Mouse (Mus musculus) heart, embryonic 12.5 days (tissue): Measurements from ENCODE around the gene Slc19a2. TPM values are rescaled to one million over a fixed set of nuclear protein-coding genes. Genes with fewer than 3 reads are reported as not detected.
A peak's percentile ranks its signal among the peaks of the same experiment; 100 is the strongest.

Experiments
- ATAC-seq: fragments of 200-750 bp; cut with Nextera tagmentation; 2 replicates; pipeline ENCODE4 v1.8.0; 2017; ENCODE audit warnings: moderate TSS enrichment, moderate library complexity; ENCODE audit not compliant: insufficient number of reproducible peaks, low FRiP score
- H3K27ac ChIP-seq: fragments of 300-500 bp; sonication (generic); 2 replicates; pipeline ENCODE4 v1.5.1; 2016; ENCODE audit warnings: mild to moderate bottlenecking, moderate library complexity; ENCODE audit not compliant: poor library complexity, severe bottlenecking
- H3K27me3 ChIP-seq: fragments of 300-500 bp; sonication (generic); replicated peaks from 2 replicates; pipeline ENCODE4 v1.6.1; 2016; ENCODE audit warnings: mild to moderate bottlenecking, moderate library complexity
- H3K36me3 ChIP-seq: fragments of 300-500 bp; sonication (generic); 2 replicates; pipeline ENCODE4 v1.6.1; 2016; ENCODE audit warnings: mild to moderate bottlenecking, moderate library complexity
- H3K4me1 ChIP-seq: fragments of 300-500 bp; sonication (generic); replicated peaks from 2 replicates; pipeline ENCODE4 v1.6.1; 2016; ENCODE audit warnings: mild to moderate bottlenecking
- H3K4me2 ChIP-seq: fragments of 300-500 bp; sonication (generic); 2 replicates; pipeline ENCODE4 v1.6.1; 2016; ENCODE audit warnings: mild to moderate bottlenecking, moderate library complexity
- H3K4me3 ChIP-seq: fragments of 300-500 bp; sonication (generic); 2 replicates; pipeline ENCODE4 v1.5.1; 2016; ENCODE audit warnings: mild to moderate bottlenecking
- H3K9ac ChIP-seq: fragments of 300-500 bp; sonication (generic); 2 replicates; pipeline ENCODE4 v1.6.1; 2016; ENCODE audit warnings: mild to moderate bottlenecking, moderate library complexity
- H3K9me3 ChIP-seq: fragments of 300-500 bp; sonication (generic); replicated peaks from 2 replicates; pipeline ENCODE4 v1.6.1; 2016; ENCODE audit warnings: mild to moderate bottlenecking, moderate library complexity
- WGBS: fragments of 180-500 bp; shearing (Covaris S2); methylation state at CpG from one replicate; pipeline ENCODE4 v1.1.7; 2016; 5-methylcytosine and 5-hydroxymethylcytosine counted together
- polyA plus RNA-seq: library from polyadenylated mRNA; unstranded; fragments of >200 nt; fragmentation: Nextera tagmentation; extraction: Ambion mirVana; gene quantifications from 2 replicates; pipeline ENCODE4 v1.2.1, GENCODE M21; 2016

Gene Slc19a2
- polyA plus RNA-seq, result 10.9 and 11.0 TPM in 2 replicates

DNA sequence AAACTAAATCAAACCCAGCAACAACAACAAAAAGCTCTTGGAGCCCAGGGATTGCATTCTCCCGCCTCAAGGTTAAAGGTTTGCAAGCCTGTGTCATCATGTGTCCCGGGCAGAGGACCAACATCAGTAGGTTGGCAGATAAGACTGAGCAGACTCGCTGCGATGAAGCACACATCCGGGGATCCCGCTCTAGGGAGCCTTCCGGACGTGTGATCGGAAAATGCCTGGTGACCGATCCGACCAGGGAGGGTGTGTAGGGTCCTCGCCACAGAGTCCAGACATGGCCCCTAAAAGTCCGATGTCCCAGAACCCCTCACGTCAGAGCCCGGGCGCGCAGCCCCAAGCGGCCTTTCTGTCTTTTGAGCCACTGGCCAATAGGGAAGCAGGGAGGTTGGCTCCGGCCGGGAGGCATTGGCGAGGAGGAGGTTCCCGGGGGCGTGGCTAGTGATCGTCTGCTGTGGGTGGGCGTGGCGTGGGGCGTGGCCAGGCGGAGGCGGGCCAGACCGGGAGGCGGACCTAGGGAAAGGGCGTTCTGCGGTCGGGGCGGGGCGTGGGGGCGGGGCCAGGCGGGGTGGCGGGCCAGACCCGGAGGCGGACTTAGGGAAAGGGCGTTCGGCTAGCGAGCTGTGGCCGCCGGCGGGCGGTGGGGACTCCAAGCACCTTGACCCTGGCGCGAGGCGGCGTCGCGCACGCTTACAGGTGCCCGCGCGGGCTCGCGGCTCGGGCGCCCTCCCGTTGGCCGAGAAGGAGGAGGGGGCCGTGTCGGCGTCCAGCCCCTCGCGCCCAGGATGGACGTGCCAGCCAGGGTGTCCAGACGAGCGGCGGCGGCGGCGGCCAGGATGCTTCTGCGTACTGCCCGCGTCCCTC lies at the start of gene Slc19a2:
Gene Slc19a2 (plus strand): TSS at position 582 of the 867 bp plus-strand sequence.
- Histone ChIP-seq H3K27me3 (no peaks in the 10 kb centered on the region), H3K27ac (peak within 1 kb of the TSS; percentile 95), H3K9me3 (no peaks in the 10 kb centered on the region), H3K4me3 (peak within 1 kb of the TSS; percentile 63), H3K36me3 (no peaks in the 10 kb centered on the region), H3K9ac (peak within 1 kb of the TSS; percentile 76), H3K4me1 (peaks cover 23% of the 10 kb centered on the region), H3K4me2 (peak within 1 kb of the TSS; percentile 84)
- under 1% methylated on average over 73 of the region's 79 CpGs for WGBS
- ATAC-seq, result peak; percentile 97

DNA sequence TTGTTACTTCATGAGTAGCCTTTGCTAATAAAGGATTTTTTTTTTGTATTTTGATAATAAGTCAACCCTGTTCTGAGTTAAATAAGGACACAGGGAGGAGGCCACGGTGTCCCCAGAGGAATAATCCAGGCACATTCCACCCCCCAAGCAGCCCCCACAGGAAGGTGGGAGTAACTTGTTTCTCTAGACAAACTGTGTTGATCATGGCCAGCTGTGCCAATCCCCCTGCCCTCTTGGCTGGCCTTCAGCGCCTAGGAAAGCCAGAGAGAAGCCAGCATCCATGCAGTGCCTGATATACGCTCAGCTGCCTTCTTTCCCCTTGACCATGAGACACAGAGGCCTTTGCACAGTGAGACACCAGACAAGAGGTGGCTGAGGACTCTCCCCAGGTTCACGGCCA lies 49.3 kb upstream of the Slc19a2 start:
- Histone ChIP-seq H3K4me1 (no peaks in the 10 kb centered on the region), H3K4me2 (no peak overlapping the region), H3K36me3 (no peaks in the 10 kb centered on the region), H3K9ac (no peak overlapping the region), H3K27me3 (no peaks in the 10 kb centered on the region), H3K27ac (no peak overlapping the region), H3K4me3 (no peak overlapping the region), H3K9me3 (no peaks in the 10 kb centered on the region)
- ATAC-seq, result no peak
- 86% methylated on average over 4 of the region's 4 CpGs for WGBS

DNA sequence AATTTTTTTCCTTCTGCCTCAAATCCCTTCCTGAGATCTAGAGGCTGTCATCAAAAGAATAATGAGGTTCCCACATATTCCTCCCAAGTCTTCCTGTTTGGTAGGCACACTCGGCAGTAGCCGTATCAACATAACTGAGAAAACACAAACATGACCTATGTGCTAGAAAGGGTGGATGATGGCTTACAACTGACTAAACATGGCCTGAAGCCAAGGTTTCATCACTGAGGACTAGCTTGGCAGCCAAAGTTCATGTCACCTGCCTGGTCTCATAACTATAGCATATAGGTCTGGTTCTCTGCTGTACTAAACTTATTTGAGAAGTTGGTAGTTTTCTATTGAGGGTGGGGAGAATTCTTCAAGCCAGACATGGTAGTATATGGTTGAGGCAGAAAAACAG lies 40.4 kb upstream of the Slc19a2 start:
- no peak overlapping the region for H3K27ac ChIP-seq
- no peaks in the 10 kb centered on the region for H3K36me3 ChIP-seq
- H3K27me3 ChIP-seq, result no peaks in the 10 kb centered on the region
- H3K4me2 ChIP-seq, result no peak overlapping the region
- H3K4me1 ChIP-seq, result no peaks in the 10 kb centered on the region
- H3K4me3 ChIP-seq, result no peak overlapping the region
- WGBS, result 62% methylated on average over 2 of the region's 2 CpGs
- no peak for ATAC-seq
- no peak overlapping the region for H3K9ac ChIP-seq
- no peaks in the 10 kb centered on the region for H3K9me3 ChIP-seq

DNA sequence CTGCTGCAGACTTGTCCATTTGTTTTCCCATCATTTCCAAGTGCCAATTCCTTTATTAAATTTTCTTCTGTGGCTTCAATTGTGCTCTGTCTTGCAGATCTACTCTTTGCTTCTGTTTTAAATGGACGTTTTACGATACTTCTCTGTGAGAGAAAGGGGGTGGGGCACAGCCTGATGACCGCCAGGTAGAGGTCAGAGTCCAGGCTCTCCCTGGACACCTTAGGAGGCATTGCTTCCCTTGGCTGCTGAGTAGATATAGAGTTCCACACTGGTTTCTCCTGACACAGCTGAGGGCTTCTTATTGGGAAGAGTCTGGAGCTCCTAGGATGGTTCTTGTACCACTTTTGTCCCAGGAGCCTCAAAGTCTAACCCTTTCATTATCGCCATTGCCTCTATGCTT lies 37.9 kb upstream of the Slc19a2 start:
- H3K27me3 ChIP-seq, result no peaks in the 10 kb centered on the region
- H3K4me2 ChIP-seq, result no peak overlapping the region
- no peak for ATAC-seq
- H3K9ac ChIP-seq, result no peak overlapping the region
- H3K4me3 ChIP-seq, result no peak overlapping the region
- H3K4me1 ChIP-seq, result no peaks in the 10 kb centered on the region
- no peaks in the 10 kb centered on the region for H3K9me3 ChIP-seq
- H3K27ac ChIP-seq, result no peak overlapping the region
- WGBS, result 80% methylated on average over 4 of the region's 4 CpGs
- H3K36me3 ChIP-seq, result no peaks in the 10 kb centered on the region

DNA sequence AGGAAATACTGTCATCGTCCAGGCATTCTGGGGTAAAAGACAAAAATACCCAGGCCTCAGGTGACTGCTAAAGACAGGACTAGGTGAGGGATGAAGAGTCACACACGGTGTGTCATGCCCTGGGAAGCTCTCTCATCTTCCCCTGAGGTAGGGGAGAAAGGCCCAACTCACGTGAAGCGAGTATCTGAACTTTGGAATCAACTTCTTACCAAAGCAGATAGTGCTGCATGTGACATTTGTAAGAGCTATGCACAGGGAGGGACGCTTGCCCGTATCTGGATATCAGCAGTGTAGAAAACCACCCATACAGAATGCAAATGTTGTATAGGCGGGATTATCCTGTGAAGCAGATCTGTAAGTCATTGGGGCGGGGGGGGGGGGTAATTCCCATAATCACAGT lies 36.2 kb upstream of the Slc19a2 start:
- H3K4me1 ChIP-seq, result peaks cover 5% of the 10 kb centered on the region
- no peaks in the 10 kb centered on the region for H3K27me3 ChIP-seq
- 72% methylated on average over 8 of the region's 8 CpGs for WGBS
- H3K4me2 ChIP-seq, result no peak overlapping the region
- no peak overlapping the region for H3K9ac ChIP-seq
- H3K36me3 ChIP-seq, result no peaks in the 10 kb centered on the region
- no peak overlapping the region for H3K4me3 ChIP-seq
- ATAC-seq, result no peak
- H3K27ac ChIP-seq, result no peak overlapping the region
- no peaks in the 10 kb centered on the region for H3K9me3 ChIP-seq

DNA sequence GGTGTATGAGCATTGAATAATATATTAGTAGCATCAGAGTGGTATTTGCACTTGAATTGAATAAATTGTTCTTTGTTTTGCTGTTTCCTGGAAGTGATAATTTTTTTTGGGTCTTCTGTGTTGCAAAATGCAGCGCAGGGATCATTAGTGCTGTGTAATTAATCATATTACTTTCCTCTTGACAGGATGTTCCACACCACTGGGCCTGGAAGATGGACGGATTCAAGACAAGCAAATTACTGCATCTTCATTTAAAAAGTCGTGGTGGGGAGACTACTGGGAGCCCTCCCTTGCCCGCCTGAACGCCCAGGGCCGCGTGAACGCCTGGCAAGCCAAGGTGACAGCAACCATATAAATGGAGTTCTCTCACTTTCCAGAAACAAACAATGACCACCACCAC lies 34.7 kb upstream of the Slc19a2 start:
- WGBS, result 76% methylated on average over 8 of the region's 8 CpGs
- H3K9ac ChIP-seq, result no peak overlapping the region
- no peak overlapping the region for H3K4me3 ChIP-seq
- no peaks in the 10 kb centered on the region for H3K36me3 ChIP-seq
- H3K4me2 ChIP-seq, result no peak overlapping the region
- no peaks in the 10 kb centered on the region for H3K27me3 ChIP-seq
- no peak overlapping the region for H3K27ac ChIP-seq
- no peak for ATAC-seq
- H3K9me3 ChIP-seq, result no peaks in the 10 kb centered on the region
- H3K4me1 ChIP-seq, result peaks cover 12% of the 10 kb centered on the region

DNA sequence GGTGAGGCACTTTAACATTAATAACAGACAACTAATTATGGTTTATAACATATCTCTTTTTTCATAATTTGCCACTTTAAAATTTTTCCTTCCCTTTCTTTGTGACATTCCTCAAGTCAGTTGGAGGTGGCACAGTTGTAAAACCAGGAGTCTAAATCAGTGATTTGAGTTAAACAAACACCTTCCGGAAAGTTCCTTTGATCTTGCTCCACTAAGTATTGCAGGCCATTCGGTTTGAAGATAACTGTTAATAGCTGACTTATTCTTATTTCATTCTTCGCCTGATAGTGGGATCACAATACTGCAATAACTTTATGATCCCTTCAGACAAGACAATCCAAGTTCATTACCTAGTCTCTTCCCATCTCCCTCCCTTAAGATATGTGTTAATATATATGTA lies 33.7 kb upstream of the Slc19a2 start:
- Histone ChIP-seq H3K4me3 (no peak overlapping the region), H3K27ac (no peak overlapping the region), H3K27me3 (no peaks in the 10 kb centered on the region), H3K4me2 (no peak overlapping the region), H3K4me1 (peaks cover 12% of the 10 kb centered on the region), H3K36me3 (no peaks in the 10 kb centered on the region), H3K9ac (no peak overlapping the region), H3K9me3 (no peaks in the 10 kb centered on the region)
- no peak for ATAC-seq
- whole genome bisulfite sequencing, result 67% methylated on average over 3 of the region's 3 CpGs

DNA sequence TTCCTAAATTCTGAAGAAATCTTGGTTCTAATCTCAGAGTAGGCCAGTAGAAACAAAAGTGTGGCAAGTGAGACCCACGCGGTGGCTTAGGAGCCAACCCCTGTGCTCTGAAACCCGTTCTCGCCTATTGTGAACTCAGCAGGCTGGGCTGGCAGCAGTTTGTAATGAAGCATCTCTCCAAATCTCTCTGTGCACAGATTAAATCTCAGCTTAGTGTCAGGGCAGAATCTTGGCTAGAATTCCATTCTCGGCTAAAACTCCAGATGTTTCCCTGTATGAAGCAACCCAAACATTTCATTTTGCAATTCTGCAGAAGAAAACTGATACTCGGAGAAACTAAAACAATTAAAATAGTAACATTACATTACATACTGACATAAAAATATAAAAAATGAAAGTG lies 33.3 kb upstream of the Slc19a2 start:
- Histone ChIP-seq H3K4me1 (peaks cover 12% of the 10 kb centered on the region), H3K4me3 (no peak overlapping the region)

DNA sequence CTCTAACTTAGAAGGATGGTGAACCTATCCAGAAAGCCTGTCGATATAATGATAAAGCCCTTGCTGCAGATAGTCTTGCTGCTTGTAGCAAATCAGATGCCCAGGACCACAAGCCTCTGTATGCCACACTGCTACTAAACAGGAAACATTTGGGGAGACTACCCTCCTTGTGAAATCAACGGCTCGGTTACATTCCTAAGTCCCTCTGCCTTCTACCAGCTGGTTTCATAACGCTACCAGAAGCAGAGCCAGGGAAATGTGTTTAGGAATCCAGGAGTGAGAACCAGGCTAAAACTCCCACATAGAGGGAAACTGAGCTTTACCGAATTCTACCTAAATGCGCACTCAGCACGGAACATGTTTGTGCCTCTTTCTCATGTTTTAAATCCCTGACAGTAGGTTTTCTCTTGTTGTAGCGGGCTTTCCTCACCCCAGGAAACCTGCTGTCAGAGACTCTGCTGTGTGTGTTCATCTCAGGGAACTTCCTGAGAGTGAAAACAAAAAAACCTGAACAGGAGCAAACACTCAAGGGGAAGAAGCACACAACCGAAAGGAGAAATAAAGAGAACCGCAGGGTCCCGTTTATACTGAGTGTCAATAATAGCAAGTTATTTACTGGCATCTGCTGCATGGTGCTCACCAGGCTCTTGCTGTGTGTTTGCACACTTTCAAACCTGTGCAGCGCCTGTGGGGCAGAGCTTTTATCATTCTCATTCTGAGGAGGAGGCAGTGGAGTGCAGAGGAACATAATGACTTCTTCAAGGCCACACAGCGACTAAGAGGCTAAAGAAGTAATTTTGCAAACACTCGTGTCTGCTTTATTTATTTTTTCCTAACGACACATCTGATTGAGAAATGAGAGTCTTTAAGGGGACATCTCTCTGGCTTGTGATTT lies 30.8 kb upstream of the Slc19a2 start:
- no peaks in the 10 kb centered on the region for H3K36me3 ChIP-seq
- peaks cover 12% of the 10 kb centered on the region for H3K4me1 ChIP-seq
- H3K4me3 ChIP-seq, result peak overlapping the region; percentile 17
- peak overlapping the region; percentile 54 for H3K4me2 ChIP-seq
- peak overlapping the region; percentile 31; the same call in 1 of the 2 replicates for H3K9ac ChIP-seq
- H3K27ac ChIP-seq, result no peak overlapping the region
- no peaks in the 10 kb centered on the region for H3K9me3 ChIP-seq
- no peaks in the 10 kb centered on the region for H3K27me3 ChIP-seq
- no peak for ATAC-seq
- 29% methylated on average over 15 of the region's 15 CpGs for WGBS

More for the DNA sequence above, 33.3 kb upstream of the Slc19a2 start:
- H3K27ac ChIP-seq, result no peak overlapping the region
- ATAC-seq, result no peak
- WGBS, result 72% methylated on average over 6 of the region's 6 CpGs
- H3K36me3 ChIP-seq, result no peaks in the 10 kb centered on the region
- H3K9ac ChIP-seq, result no peak overlapping the region
- H3K27me3 ChIP-seq, result no peaks in the 10 kb centered on the region
- no peaks in the 10 kb centered on the region for H3K9me3 ChIP-seq
- H3K4me2 ChIP-seq, result no peak overlapping the region

DNA sequence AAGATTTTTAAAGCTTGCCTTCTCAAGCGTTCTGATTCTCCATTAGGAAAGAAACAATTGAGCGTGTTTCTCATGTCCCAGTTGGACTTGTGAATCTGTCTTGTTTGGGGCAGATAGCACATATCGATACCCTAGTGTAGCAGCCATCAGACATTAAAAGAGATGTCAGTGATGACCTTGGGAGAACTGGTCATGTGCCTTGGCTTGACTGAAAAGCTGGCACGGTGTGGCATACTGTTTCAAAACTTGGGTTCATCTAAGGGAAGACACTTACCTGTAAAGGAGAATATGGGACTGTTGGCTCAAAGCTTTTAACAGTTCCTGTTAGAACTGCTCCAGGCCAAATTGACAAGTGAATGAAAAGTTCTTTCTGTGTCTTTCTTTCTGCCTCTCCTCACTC lies 28.6 kb upstream of the Slc19a2 start:
- ATAC-seq, result no peak
- 83% methylated on average over 4 of the region's 4 CpGs for WGBS
- H3K4me1 ChIP-seq, result peaks cover 12% of the 10 kb centered on the region
- no peaks in the 10 kb centered on the region for H3K9me3 ChIP-seq
- H3K4me2 ChIP-seq, result no peak overlapping the region
- H3K9ac ChIP-seq, result no peak overlapping the region
- H3K36me3 ChIP-seq, result no peaks in the 10 kb centered on the region
- no peak overlapping the region for H3K27ac ChIP-seq
- H3K4me3 ChIP-seq, result no peak overlapping the region
- no peaks in the 10 kb centered on the region for H3K27me3 ChIP-seq

DNA sequence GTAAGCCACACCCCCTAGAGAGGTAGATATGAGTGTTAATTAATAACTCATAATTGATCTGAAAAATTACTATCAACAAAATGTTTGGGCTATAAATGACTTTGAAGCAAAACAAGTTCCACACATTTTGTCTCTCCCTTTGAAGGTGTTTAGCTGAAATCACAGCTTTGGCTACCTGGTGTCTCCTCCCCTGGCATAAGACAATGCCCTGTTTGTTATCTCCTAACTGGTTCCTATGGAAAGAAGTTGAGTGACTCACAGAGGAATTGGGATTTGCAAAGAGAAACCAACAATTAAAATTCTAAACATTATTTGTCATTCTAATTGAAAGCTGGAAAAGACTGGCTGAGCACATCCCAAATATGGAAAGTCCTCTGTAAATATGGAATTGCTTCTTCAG lies 25.8 kb upstream of the Slc19a2 start:
- Histone ChIP-seq H3K9ac (no peak overlapping the region), H3K27ac (no peak overlapping the region), H3K9me3 (no peaks in the 10 kb centered on the region), H3K4me3 (no peak overlapping the region), H3K4me2 (no peak overlapping the region), H3K36me3 (no peaks in the 10 kb centered on the region), H3K27me3 (no peaks in the 10 kb centered on the region), H3K4me1 (peaks cover 3% of the 10 kb centered on the region; the same call in 1 of the 2 replicates)
- no peak for ATAC-seq
